Comparison of ENCODE assay signal across 8 mouse cellular contexts in the genomic region with DNA sequence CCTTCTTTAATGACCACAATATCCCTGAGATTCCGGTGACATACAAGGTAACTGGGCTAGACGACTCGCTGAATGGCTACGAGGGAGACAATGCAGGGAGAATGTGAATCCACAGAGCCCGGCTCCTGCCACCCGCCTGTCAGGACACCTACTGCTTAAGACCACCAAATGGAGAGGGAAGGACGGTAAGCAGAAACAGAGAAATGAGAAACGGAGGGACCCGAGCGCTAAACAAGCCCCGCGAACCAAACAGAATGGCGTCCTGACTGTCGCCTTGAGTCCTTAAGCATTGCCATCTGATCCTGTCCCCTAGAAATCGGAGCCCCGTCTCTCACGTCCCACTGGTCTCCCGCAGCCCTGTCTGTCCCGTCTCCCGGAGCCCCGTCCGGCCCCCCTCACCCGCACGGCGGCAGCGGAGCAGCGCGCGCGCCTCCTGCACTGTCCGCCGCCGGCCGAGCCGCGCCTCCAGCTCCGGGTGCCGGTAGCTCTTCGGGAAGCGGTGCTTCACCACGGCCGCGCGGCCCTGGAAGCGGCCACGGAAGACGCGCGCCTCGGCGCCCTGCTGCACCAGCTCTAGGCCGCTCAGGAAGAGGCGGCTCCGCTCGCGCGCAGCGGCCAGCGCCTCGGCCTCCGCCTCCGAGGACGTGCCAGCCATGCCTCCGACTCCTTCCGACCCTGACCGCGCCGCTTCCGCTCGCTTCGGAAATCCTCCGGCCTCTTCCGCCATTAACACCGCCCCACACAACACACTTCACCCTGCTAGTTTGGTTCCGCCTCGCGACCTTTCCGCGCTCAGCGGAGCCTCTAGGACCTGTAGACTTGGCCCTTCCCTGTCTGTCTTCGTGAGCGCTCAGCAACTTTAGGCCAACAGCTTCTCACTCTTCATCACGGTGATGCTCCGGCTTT. TPM values are rescaled to one million over a fixed set of nuclear protein-coding genes. Genes with fewer than 3 reads are reported as not detected.
DNase-seq lines count a peak whose midpoint lies in the region; ATAC-seq lines count a peak whose summit lies in the region.

A gene (minus strand): TSS at position 677 of the 906 bp plus-strand sequence.

- no peaks in the 10 kb centered on the region for H3K27me3 ChIP-seq in hindbrain, embryonic 14.5 days (ENCODE audit: control insufficient read depth, insufficient read depth, low read length)

- peak within 1 kb of the TSS; percentile 82 for H3K27ac ChIP-seq in hindbrain, embryonic 14.5 days

- under 1% methylated on average over 84 of the region's 84 CpGs for WGBS in hindbrain, embryonic 14.5 days

- peak; percentile 87 for ATAC-seq in hindbrain, embryonic 14.5 days (ENCODE audit: low FRiP score)

- H3K4me2 ChIP-seq in hindbrain, embryonic 14.5 days (replicated peaks), result peak within 1 kb of the TSS; percentile 71

- peak; percentile 86 for DNase-seq in ZHBTc4 (ENCODE audit: low read depth, low spot score)
- peak; percentile 82 to 84 for DNase-seq in cerebellum, postnatal 36 days
- DNase-seq in frontal cortex, postnatal 36 days (ENCODE audit: low spot score in 2 of 2), result peak; percentile 82 to 86
- peak; percentile 83 for DNase-seq in hindbrain, embryonic 14.5 days (ENCODE audit: low spot score)
- DNase-seq in left cerebral cortex, adult 11 months (ENCODE audit: low spot score), result peak; percentile 70
- DNase-seq in lung, postnatal 4 days, result peak; percentile 88 to 91
- DNase-seq in retina, postnatal 1 day, result peak; percentile 90
- DNase-seq in thymus, postnatal 4 days, result peak; percentile 81

- H3K4me3 ChIP-seq in hindbrain, embryonic 14.5 days (replicated peaks; ENCODE audit: low read length), result peak within 1 kb of the TSS; percentile 81

- no peaks in the 10 kb centered on the region for H3K9me3 ChIP-seq in hindbrain, embryonic 14.5 days (ENCODE audit: control insufficient read depth, low read length)

- H3K9ac ChIP-seq in hindbrain, embryonic 14.5 days, result peak within 1 kb of the TSS; percentile 89

- peaks cover 12% of the 10 kb centered on the region for H3K4me1 ChIP-seq in hindbrain, embryonic 14.5 days (replicated peaks; ENCODE audit: control insufficient read depth, insufficient read depth, low read length)

- peaks cover 26% of the 10 kb centered on the region for H3K36me3 ChIP-seq in hindbrain, embryonic 14.5 days (replicated peaks; ENCODE audit: control insufficient read depth, insufficient read depth)

RNA-seq across cellular contexts. Expression of the gene that starts here (rescaled TPM):
- 40.0 and 44.4 TPM in 2 replicates for polyA plus RNA-seq in hindbrain, embryonic 14.5 days (2014; fragmentation: Nextera tagmentation; extraction: Ambion mirVana)

Comparison
In these comparisons a context has a peak if more than half of its experiments do, and no peak if none do; other contexts are left out.
1. Peak in every context shown above with its lines: DNase-seq, ATAC-seq, H3K4me3 ChIP-seq and H3K27ac ChIP-seq.